Mouse (Mus musculus): ENCODE measurements around the gene 6720489N17Rik. TPM values are rescaled to one million over a fixed set of nuclear protein-coding genes. Genes with fewer than 3 reads are reported as not detected.
"Not testable (repeated sequence)": the region's sequence is repeated elsewhere in the genome, so short reads cannot be mapped to it uniquely, and the experiment has no call there.

6720489N17Rik gene
- 9.8 and 12.4 TPM in 2 replicates for polyA plus RNA-seq (2015; fragmentation: Nextera tagmentation; extraction: Ambion mirVana)

DNA sequence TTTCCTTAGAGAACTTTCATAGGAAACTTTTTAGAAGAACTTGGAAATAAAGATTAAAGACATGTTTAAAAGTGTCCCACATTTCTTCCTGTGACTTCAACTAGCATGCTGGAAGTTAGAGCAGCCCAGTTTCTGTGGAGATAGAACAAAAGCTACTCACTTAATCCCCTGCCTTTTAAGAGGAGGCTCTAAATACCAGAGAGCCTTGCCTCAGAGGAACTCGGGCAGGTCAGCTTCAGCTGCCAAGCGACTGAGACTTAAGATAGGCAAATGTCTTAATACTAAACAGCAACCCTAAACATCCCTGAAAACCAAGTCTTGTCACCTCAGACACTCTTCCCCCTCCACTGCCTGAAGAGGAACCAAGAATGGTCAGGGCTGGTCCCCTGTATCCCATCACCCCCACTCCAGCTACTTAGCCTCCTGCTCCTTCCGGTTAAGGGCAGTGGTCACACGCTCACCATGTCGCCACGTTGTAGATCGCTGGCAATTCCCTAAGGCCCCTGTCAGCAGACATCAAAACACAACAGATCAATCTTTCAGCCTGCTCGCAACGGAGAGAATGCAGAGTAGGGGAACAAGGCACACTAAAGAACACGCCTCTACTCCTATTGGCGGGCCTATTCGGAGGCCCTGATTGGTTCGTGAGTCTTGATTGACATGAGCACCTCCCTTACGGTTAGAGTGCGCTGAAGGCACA is at the start of gene 6720489N17Rik:
Gene 6720489N17Rik, minus strand, starts transcription at position 606 of the 700 bp plus-strand sequence.
- WGBS = under 1% methylated on average over 15 of the region's 15 CpGs
- peak within 1 kb of the TSS; percentile 61 for H3K9ac ChIP-seq (replicated peaks)
- H3K36me3 ChIP-seq; H3K9me3 ChIP-seq; H3K27me3 ChIP-seq; H3K4me1 ChIP-seq; H3K27ac ChIP-seq (replicated peaks): not testable (repeated sequence)
- peak; percentile 100 for ATAC-seq (replicated peaks)
- H3K4me2 ChIP-seq (replicated peaks) = peak within 1 kb of the TSS; percentile 56
- H3K4me3 ChIP-seq = peak within 1 kb of the TSS; percentile 53

- no peaks in the 10 kb centered on the region for H3K27me3 ChIP-seq
- peak overlapping the region; percentile 45 for H3K4me2 ChIP-seq (replicated peaks)
- H3K36me3 ChIP-seq = no peaks in the 10 kb centered on the region
- 25% methylated on average over 8 of the region's 8 CpGs for WGBS
- peak; percentile 94 for ATAC-seq (replicated peaks)
- 0 out of 2 replicates have a peak, but pooled peaks cover 3% of the 10 kb centered on the region for H3K9me3 ChIP-seq
- H3K9ac ChIP-seq (replicated peaks) = peak overlapping the region; percentile 49; the same call in 1 of the 2 replicates
- peak overlapping the region; percentile 49 for H3K4me3 ChIP-seq
- no peak overlapping the region for H3K27ac ChIP-seq (replicated peaks)
- no peaks in the 10 kb centered on the region for H3K4me1 ChIP-seq
Observed at GRCm38 (mm10) chr13:62653369-62653743, 29.4 kb upstream of the 6720489N17Rik start.

GRCm38 (mm10) chr13:62652681-62653368 is 28.8 kb upstream of the 6720489N17Rik start:
- not testable (repeated sequence) for H3K36me3 ChIP-seq; H3K9me3 ChIP-seq; H3K4me1 ChIP-seq; H3K27ac ChIP-seq (replicated peaks); H3K27me3 ChIP-seq
- peak overlapping the region; percentile 49 for H3K9ac ChIP-seq (replicated peaks)
- WGBS = 3% methylated on average over 16 of the region's 16 CpGs
- peak; percentile 100 for ATAC-seq (replicated peaks)
- peak overlapping the region; percentile 49 for H3K4me3 ChIP-seq
- H3K4me2 ChIP-seq (replicated peaks) = peak overlapping the region; percentile 45

DNA sequence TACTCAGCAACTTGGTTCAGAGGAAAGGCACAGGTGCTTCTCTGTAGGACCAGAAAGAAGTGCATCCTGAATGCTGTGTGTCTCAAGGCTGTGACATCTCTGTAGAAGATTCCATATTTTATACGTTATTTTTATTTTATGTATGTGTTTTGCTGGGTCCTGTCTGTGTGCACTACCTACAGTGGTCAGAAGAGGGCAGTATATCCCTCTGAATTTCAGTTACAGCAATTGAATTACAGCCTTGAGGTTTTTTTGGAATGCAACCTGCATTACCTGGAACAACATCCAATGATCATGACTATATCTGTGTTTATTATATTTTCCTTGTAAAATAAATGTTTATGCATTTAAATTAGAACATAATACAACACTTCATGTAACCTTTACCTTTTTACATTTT is 3.1 kb upstream of the 6720489N17Rik start:
- not testable (repeated sequence) for H3K4me2 ChIP-seq (replicated peaks); H3K4me1 ChIP-seq; H3K4me3 ChIP-seq; H3K36me3 ChIP-seq; ATAC-seq (replicated peaks); H3K9me3 ChIP-seq; H3K9ac ChIP-seq (replicated peaks); H3K27ac ChIP-seq (replicated peaks); H3K27me3 ChIP-seq
- 39% methylated on average over 1 of the region's 1 CpGs for WGBS

DNA sequence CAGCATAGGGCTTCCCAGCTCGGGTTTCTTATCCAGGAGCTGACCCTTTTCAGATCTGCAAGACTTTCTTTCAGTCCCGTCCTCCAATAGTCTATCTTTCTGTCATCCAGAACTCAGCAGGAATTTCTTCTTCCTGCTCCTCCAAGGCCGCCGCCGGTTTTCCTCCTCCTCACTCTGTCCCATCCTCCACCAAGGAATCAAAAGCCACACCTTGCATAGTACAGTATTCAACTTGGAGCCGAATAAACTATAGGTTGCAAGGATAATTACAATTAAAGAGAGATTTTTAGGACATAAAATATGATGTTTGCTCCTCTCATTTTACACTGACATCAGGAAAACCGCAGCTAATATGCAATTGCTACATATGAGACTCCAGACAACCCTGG is 289 bp upstream of the 6720489N17Rik start:
- H3K27me3 ChIP-seq; H3K9me3 ChIP-seq; H3K27ac ChIP-seq (replicated peaks); H3K4me1 ChIP-seq; H3K36me3 ChIP-seq: not testable (repeated sequence)
- Histone ChIP-seq H3K4me2 (replicated peaks) (peak overlapping the region; percentile 56), H3K4me3 (peak overlapping the region; percentile 53), H3K9ac (replicated peaks) (peak overlapping the region; percentile 36; the same call in 1 of the 2 replicates)
- ATAC-seq (replicated peaks) = peak; percentile 92
- 7% methylated on average over 7 of the region's 7 CpGs for WGBS

DNA sequence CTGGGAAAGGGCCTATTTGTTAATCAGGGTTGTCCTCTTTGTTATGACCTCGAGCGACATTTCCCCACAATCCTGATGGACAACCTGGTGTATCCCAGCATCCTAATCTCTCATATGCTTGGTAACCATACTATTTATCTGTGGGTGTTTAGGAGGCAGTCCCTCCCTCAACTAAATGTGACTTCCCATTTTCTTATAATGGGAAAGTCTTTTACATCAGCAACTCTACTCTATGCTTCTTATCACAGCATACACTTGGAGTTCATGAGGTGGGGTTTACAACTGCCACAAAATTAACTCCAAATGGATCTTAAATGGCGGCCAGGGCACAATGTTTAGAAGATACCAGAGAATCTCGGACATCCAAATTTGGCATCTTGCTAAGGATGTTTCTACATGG is 6.5 kb downstream of the 6720489N17Rik start:
- WGBS = 97% methylated on average over 4 of the region's 4 CpGs
- H3K4me3 ChIP-seq; H3K36me3 ChIP-seq; H3K9me3 ChIP-seq; H3K4me1 ChIP-seq; H3K4me2 ChIP-seq (replicated peaks); H3K27ac ChIP-seq (replicated peaks); H3K27me3 ChIP-seq; H3K9ac ChIP-seq (replicated peaks); ATAC-seq (replicated peaks): not testable (repeated sequence)

DNA sequence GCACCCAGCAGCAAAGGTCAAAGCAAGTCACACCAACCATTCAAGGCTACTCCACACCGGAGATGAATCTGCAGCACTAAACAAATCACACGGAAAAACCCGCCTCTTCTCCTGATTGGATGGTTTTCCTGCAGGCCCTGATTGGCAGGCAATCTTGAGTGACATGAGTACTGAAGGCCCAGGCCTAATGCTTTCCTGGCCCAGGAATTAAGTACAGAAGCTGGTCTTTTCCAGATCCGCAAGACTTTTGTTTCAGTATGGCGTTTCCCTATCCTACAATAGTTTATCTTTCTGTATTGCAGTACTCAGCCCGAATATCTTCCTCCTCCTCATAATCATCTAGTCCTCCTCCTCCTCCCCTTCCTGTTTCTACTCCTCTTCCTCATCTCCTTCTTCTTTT is 52.9 kb downstream of the 6720489N17Rik start, which contains the start of gene Zfp934:
Gene Zfp934, minus strand, starts transcription at position 101 of the 400 bp plus-strand sequence.
- not testable (repeated sequence) for H3K27me3 ChIP-seq; H3K4me1 ChIP-seq; H3K36me3 ChIP-seq; ATAC-seq (replicated peaks); H3K9ac ChIP-seq (replicated peaks); H3K4me2 ChIP-seq (replicated peaks); H3K27ac ChIP-seq (replicated peaks); H3K9me3 ChIP-seq; H3K4me3 ChIP-seq
- 86% methylated on average over 5 of the region's 6 CpGs for WGBS

DNA sequence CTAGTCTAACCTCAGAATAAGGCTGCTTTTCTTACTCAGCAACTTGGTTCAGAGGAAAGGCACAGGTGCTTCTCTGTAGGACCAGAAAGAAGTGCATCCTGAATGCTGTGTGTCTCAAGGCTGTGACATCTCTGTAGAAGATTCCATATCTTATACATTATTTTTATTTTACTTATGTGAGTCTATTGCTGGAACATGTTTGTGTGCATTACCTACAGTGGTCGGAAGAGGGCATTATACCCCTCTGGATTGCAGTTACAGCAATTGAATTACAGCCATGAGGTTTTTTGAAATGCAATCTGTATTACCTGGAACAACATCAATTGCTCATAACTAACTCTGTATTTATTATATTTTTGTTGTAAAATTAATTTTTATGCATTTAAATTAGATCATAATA is 62.3 kb downstream of the 6720489N17Rik start:
- not testable (repeated sequence) for H3K27ac ChIP-seq (replicated peaks); H3K36me3 ChIP-seq; H3K27me3 ChIP-seq; H3K4me2 ChIP-seq (replicated peaks); H3K4me3 ChIP-seq; H3K9me3 ChIP-seq; H3K9ac ChIP-seq (replicated peaks); H3K4me1 ChIP-seq; ATAC-seq (replicated peaks)
- 14% methylated on average over 1 of the region's 1 CpGs for WGBS

- 0 out of 2 replicates have a peak within 1 kb of the TSS, but pooled peaks have one; percentile 37 for H3K27ac ChIP-seq (replicated peaks)
- 6% methylated on average over 27 of the region's 27 CpGs for WGBS
- H3K36me3 ChIP-seq, H3K27me3 ChIP-seq, H3K4me1 ChIP-seq, H3K9me3 ChIP-seq: not testable (repeated sequence)
- peak; percentile 63 for ATAC-seq (replicated peaks)
- H3K4me3 ChIP-seq = peak within 1 kb of the TSS; percentile 50
- H3K9ac ChIP-seq (replicated peaks) = peak within 1 kb of the TSS; percentile 55
- H3K4me2 ChIP-seq (replicated peaks) = peak within 1 kb of the TSS; percentile 44
Observed at GRCm38 (mm10) chr13:62558189-62559110, 65.5 kb downstream of the 6720489N17Rik start, which contains the start of gene Zfp935. TSS of gene Zfp935 (minus strand) at chr13:62558511.
